Mouse (Mus musculus): ENCODE data around the gene Chmp6. TPM values are rescaled to one million over a fixed set of nuclear protein-coding genes. Genes with fewer than 3 reads are reported as not detected.

Chmp6 gene
- polyA plus RNA-seq, 2 experiments = 15.2 to 25.2 TPM

DNA sequence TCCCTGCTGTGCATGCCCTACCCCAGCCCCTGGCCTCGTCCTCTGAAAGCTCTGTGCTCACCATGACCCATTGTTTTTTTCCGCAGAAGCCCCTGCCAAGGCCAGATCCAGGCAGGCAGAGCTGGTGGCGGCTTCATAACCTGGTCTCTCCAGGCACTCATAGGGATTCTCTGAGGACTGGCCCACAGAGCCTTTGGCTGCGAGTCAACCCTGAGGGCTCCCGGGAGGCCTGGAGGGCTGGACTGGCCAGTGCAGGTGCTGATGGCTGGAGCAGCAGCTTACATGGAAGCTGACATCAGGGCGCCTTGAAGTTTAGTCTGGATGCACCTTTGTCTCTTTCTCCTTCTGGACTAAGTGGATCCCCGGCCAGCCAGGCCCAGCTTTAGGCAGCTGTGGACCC, 5.3 kb downstream of the Chmp6 start:
- Histone ChIP-seq H3K9ac (replicated peaks) (no peak overlapping the region), H3K9me3 (ENCODE audit: control insufficient read depth, low read length) (no peaks in the 10 kb centered on the region), H3K4me1 (replicated peaks; ENCODE audit: control insufficient read depth in 2 of 2, insufficient read depth in 2 of 2, low read length in 1 of 2) (peaks cover 0 to 6% of the 10 kb centered on the region in 2 experiments; a peak in 2 of 4 replicates), H3K27ac (no peak overlapping the region), H3K4me3 (ENCODE audit: insufficient read depth in 1 of 2, low read depth in 2 of 2, low read length in 2 of 2) (no peak overlapping the region), H3K27me3 (ENCODE audit: control insufficient read depth, insufficient read depth, low read length) (no peaks in the 10 kb centered on the region), H3K36me3 (replicated peaks; ENCODE audit: control insufficient read depth, insufficient read depth, low read depth) (peaks cover 5% of the 10 kb centered on the region), H3K4me2 (ENCODE audit: low read depth) (no peak overlapping the region)
- ATAC-seq (ENCODE audit: insufficient read depth) = no peak
- DNase-seq (ENCODE audit: low read depth in 3 of 3, low spot score in 3 of 3) = no peak
- WGBS (ENCODE audit: insufficient replicate concordance) = 78% methylated on average over 7 of the region's 7 CpGs
- TF ChIP-seq CTCF (IDR thresholded peaks at IDR 0.05; ENCODE audit: low read depth) (no peak), EP300 (IDR thresholded peaks at IDR 0.05; ENCODE audit: low read depth) (no peak)

GRCm38 (mm10) chr11:119919432-119919831, 6.2 kb downstream of the Chmp6 start:
- no peak overlapping the region for H3K9ac ChIP-seq (replicated peaks)
- no peaks in the 10 kb centered on the region for H3K27me3 ChIP-seq (ENCODE audit: control insufficient read depth, insufficient read depth, low read length)
- H3K36me3 ChIP-seq (replicated peaks; ENCODE audit: control insufficient read depth, insufficient read depth, low read depth) = peaks cover 5% of the 10 kb centered on the region
- H3K4me1 ChIP-seq (replicated peaks; ENCODE audit: control insufficient read depth in 2 of 2, insufficient read depth in 2 of 2, low read length in 1 of 2) = peaks cover 0 to 4% of the 10 kb centered on the region in 2 experiments; a peak in 2 of 4 replicates
- no peak overlapping the region for H3K27ac ChIP-seq
- WGBS (ENCODE audit: insufficient replicate concordance) = 79% methylated on average over 4 of the region's 4 CpGs
- H3K9me3 ChIP-seq (ENCODE audit: control insufficient read depth, low read length) = no peaks in the 10 kb centered on the region
- TF ChIP-seq CTCF (IDR thresholded peaks at IDR 0.05; ENCODE audit: low read depth) (no peak), EP300 (IDR thresholded peaks at IDR 0.05; ENCODE audit: low read depth) (no peak)
- H3K4me3 ChIP-seq (ENCODE audit: insufficient read depth in 1 of 2, low read depth in 2 of 2, low read length in 2 of 2) = no peak overlapping the region
- ATAC-seq (ENCODE audit: insufficient read depth) (no peak), DNase-seq (ENCODE audit: low read depth in 3 of 3, low spot score in 3 of 3) (no peak)
- no peak overlapping the region for H3K4me2 ChIP-seq (ENCODE audit: low read depth)

- Histone ChIP-seq H3K36me3 (replicated peaks; ENCODE audit: control insufficient read depth, insufficient read depth, low read depth) (peaks cover 5% of the 10 kb centered on the region), H3K27ac (no peak overlapping the region), H3K9ac (replicated peaks) (no peak overlapping the region), H3K4me3 (ENCODE audit: insufficient read depth in 1 of 2, low read depth in 2 of 2, low read length in 2 of 2) (no peak overlapping the region), H3K27me3 (ENCODE audit: control insufficient read depth, insufficient read depth, low read length) (no peaks in the 10 kb centered on the region), H3K9me3 (ENCODE audit: control insufficient read depth, low read length) (no peaks in the 10 kb centered on the region), H3K4me1 (replicated peaks; ENCODE audit: control insufficient read depth in 2 of 2, insufficient read depth in 2 of 2, low read length in 1 of 2) (no peaks in the 10 kb centered on the region), H3K4me2 (ENCODE audit: low read depth) (no peak overlapping the region)
- TF ChIP-seq EP300 (IDR thresholded peaks at IDR 0.05; ENCODE audit: low read depth) (no peak), CTCF (IDR thresholded peaks at IDR 0.05; ENCODE audit: low read depth) (peak; percentile 95)
- DNase-seq (ENCODE audit: low read depth in 3 of 3, low spot score in 3 of 3) (no peak), ATAC-seq (ENCODE audit: insufficient read depth) (0 out of 2 replicates have a peak, but pooled peaks have one; percentile 14)
- 61% methylated on average over 8 of the region's 8 CpGs for WGBS (ENCODE audit: insufficient replicate concordance)
Measured at GRCm38 (mm10) chr11:119919897-119920296, 6.7 kb downstream of the Chmp6 start.

- Histone ChIP-seq H3K36me3 (replicated peaks; ENCODE audit: control insufficient read depth, insufficient read depth, low read depth) (peaks cover 5% of the 10 kb centered on the region), H3K4me3 (ENCODE audit: insufficient read depth in 1 of 2, low read depth in 2 of 2, low read length in 2 of 2) (no peak overlapping the region), H3K4me1 (replicated peaks; ENCODE audit: control insufficient read depth in 2 of 2, insufficient read depth in 2 of 2, low read length in 1 of 2) (no peaks in the 10 kb centered on the region), H3K9ac (replicated peaks) (no peak overlapping the region), H3K27ac (no peak overlapping the region), H3K27me3 (ENCODE audit: control insufficient read depth, insufficient read depth, low read length) (no peaks in the 10 kb centered on the region), H3K9me3 (ENCODE audit: control insufficient read depth, low read length) (no peaks in the 10 kb centered on the region), H3K4me2 (ENCODE audit: low read depth) (no peak overlapping the region)
- WGBS (ENCODE audit: insufficient replicate concordance) = 74% methylated on average over 5 of the region's 5 CpGs
- TF ChIP-seq EP300 (IDR thresholded peaks at IDR 0.05; ENCODE audit: low read depth) = no peak
- TF ChIP-seq CTCF (IDR thresholded peaks at IDR 0.05; ENCODE audit: low read depth) = no peak
- no peak for DNase-seq (ENCODE audit: low read depth in 3 of 3, low spot score in 3 of 3)
- no peak for ATAC-seq (ENCODE audit: insufficient read depth)
Measured at GRCm38 (mm10) chr11:119920668-119921067, 7.4 kb downstream of the Chmp6 start.

DNA sequence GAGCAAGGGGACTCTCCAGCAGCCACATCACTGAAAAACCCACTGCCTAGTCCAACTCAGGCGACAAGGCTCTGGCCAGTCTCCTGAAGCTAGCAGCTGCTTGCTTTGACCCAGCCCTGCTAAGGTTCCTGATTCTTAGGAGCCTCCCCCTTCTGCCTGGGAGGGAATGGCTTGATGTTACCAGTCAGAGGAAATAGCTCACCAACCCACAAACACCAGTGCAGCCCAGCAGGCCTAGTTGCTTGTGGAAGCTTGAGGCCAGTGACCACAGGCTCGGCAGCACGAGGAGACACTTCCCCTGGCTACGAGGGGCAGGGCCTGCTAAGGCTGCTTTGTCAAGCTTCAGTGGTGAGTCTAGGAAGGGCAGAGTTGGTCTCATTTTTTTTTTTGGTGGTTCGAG, 11.9 kb downstream of the Chmp6 start:
- Histone ChIP-seq H3K27me3 (ENCODE audit: control insufficient read depth, insufficient read depth, low read length) (no peaks in the 10 kb centered on the region), H3K9me3 (ENCODE audit: control insufficient read depth, low read length) (no peaks in the 10 kb centered on the region), H3K9ac (replicated peaks) (no peak overlapping the region), H3K36me3 (replicated peaks; ENCODE audit: control insufficient read depth, insufficient read depth, low read depth) (no peaks in the 10 kb centered on the region), H3K4me3 (ENCODE audit: insufficient read depth in 1 of 2, low read depth in 2 of 2, low read length in 2 of 2) (no peak overlapping the region), H3K4me2 (ENCODE audit: low read depth) (no peak overlapping the region), H3K27ac (no peak overlapping the region), H3K4me1 (replicated peaks; ENCODE audit: control insufficient read depth in 2 of 2, insufficient read depth in 2 of 2, low read length in 1 of 2) (no peaks in the 10 kb centered on the region; a peak in 1 of 4 replicates)
- TF ChIP-seq EP300 (IDR thresholded peaks at IDR 0.05; ENCODE audit: low read depth) (no peak), CTCF (IDR thresholded peaks at IDR 0.05; ENCODE audit: low read depth) (no peak)
- WGBS (ENCODE audit: insufficient replicate concordance) = 19% methylated on average over 5 of the region's 5 CpGs
- no peak for DNase-seq (ENCODE audit: low read depth in 3 of 3, low spot score in 3 of 3)
- ATAC-seq (ENCODE audit: insufficient read depth) = 0 out of 2 replicates have a peak, but pooled peaks have one; percentile 13

All from liver, embryonic 14.5 days (tissue).